Mouse (Mus musculus) neural tube, embryonic 11.5 days (tissue): Measurements from ENCODE around the gene Fbxl17. TPM values are rescaled to one million over a fixed set of nuclear protein-coding genes. Genes with fewer than 3 reads are reported as not detected.

Experiments used
- ATAC-seq: fragments of 200-750 bp; cut with Nextera tagmentation; 2 replicates; pipeline ENCODE4 v1.8.0; 2017; ENCODE audit warnings: moderate number of reproducible peaks, mild to moderate bottlenecking, moderate TSS enrichment, moderate library complexity; ENCODE audit not compliant: insufficient read depth, low FRiP score, low TSS enrichment
- DNase-seq: peaks from one replicate; pipeline ENCODE4 v3.0.0-alpha.2; 2015; ENCODE audit warnings: low spot score
- H3K27ac ChIP-seq: fragments of 300-500 bp; sonication (generic); 2 replicates; pipeline ENCODE4 v1.5.1; 2014; ENCODE audit warnings: low read depth, mild to moderate bottlenecking, low read length
- H3K27me3 ChIP-seq: fragments of 300-500 bp; sonication (generic); 2 replicates; pipeline ENCODE4 v1.6.1; 2014; ENCODE audit warnings: mild to moderate bottlenecking, low read length, mixed read lengths; ENCODE audit not compliant: control insufficient read depth, insufficient read depth
- H3K36me3 ChIP-seq: fragments of 300-500 bp; sonication (generic); 2 replicates; pipeline ENCODE4 v1.6.1; 2014; ENCODE audit warnings: mild to moderate bottlenecking, low read length, moderate library complexity, mixed read lengths; ENCODE audit not compliant: control insufficient read depth, insufficient read depth
- H3K4me1 ChIP-seq: fragments of 300-500 bp; sonication (generic); 2 replicates; pipeline ENCODE4 v1.6.1; 2014; ENCODE audit warnings: low read length, mixed read lengths; ENCODE audit not compliant: control insufficient read depth, insufficient read depth
- H3K4me2 ChIP-seq: fragments of 300-500 bp; sonication (generic); 2 replicates; pipeline ENCODE4 v1.6.1; 2014; ENCODE audit warnings: low read depth, mild to moderate bottlenecking, moderate library complexity
- H3K4me3 ChIP-seq: fragments of 300-500 bp; sonication (generic); 2 replicates; pipeline ENCODE4 v1.5.1; 2014; ENCODE audit warnings: low read depth, low read length
- H3K9ac ChIP-seq: fragments of 300-500 bp; sonication (generic); 2 replicates; pipeline ENCODE4 v1.6.1; 2014; ENCODE audit warnings: mild to moderate bottlenecking, low read length
- H3K9me3 ChIP-seq: fragments of 300-500 bp; sonication (generic); 2 replicates; pipeline ENCODE4 v1.6.1; 2016; ENCODE audit warnings: low read length; ENCODE audit not compliant: control insufficient read depth
- WGBS: fragments of 180-500 bp; shearing (Covaris S2); extraction: QIAGEN DNeasy Blood & Tissue Kit; methylation state at CpG from one replicate; pipeline ENCODE4 v1.1.7; 2014; 5-methylcytosine and 5-hydroxymethylcytosine counted together
- polyA plus RNA-seq: library from polyadenylated mRNA; unstranded; fragments of >200 nt; fragmentation: Nextera tagmentation; extraction: Ambion mirVana; gene quantifications from 2 replicates; pipeline ENCODE4 v1.2.1, GENCODE M21; 2014

Gene Fbxl17
- polyA plus RNA-seq, 1 experiment from 2014 or later: 7.8 TPM

GRCm38 (mm10) chr17:63208346-63208745, 291.5 kb downstream of the Fbxl17 start:
- Histone ChIP-seq H3K27me3 (no peaks in the 10 kb centered on the region), H3K4me2 (no peak overlapping the region), H3K27ac (no peak overlapping the region), H3K9ac (no peak overlapping the region), H3K4me3 (no peak overlapping the region), H3K9me3 (no peaks in the 10 kb centered on the region), H3K36me3 (no peaks in the 10 kb centered on the region), H3K4me1 (no peaks in the 10 kb centered on the region)
- WGBS: 88% methylated on average over 4 of the region's 4 CpGs
- DNase-seq (no peak), ATAC-seq (no peak)

- no peak overlapping the region for H3K9ac ChIP-seq
These were observed 292.1 kb downstream of the Fbxl17 start for GRCm38 (mm10) chr17:63207714-63208113.

GRCm38 (mm10) chr17:63205316-63205715, 294.5 kb downstream of the Fbxl17 start:
- Histone ChIP-seq H3K27me3 (no peaks in the 10 kb centered on the region), H3K4me3 (no peak overlapping the region), H3K4me1 (no peaks in the 10 kb centered on the region), H3K9ac (no peak overlapping the region), H3K4me2 (no peak overlapping the region), H3K36me3 (no peaks in the 10 kb centered on the region), H3K27ac (no peak overlapping the region), H3K9me3 (no peaks in the 10 kb centered on the region)
- 95% methylated on average over 5 of the region's 5 CpGs for WGBS
- no peak for ATAC-seq
- no peak for DNase-seq

More at GRCm38 (mm10) chr17:63207714-63208113, 292.1 kb downstream of the Fbxl17 start:
- ATAC-seq (no peak), DNase-seq (no peak)
- Histone ChIP-seq H3K4me3 (no peak overlapping the region), H3K27ac (no peak overlapping the region), H3K27me3 (no peaks in the 10 kb centered on the region), H3K9me3 (no peaks in the 10 kb centered on the region), H3K4me2 (no peak overlapping the region), H3K36me3 (no peaks in the 10 kb centered on the region), H3K4me1 (no peaks in the 10 kb centered on the region)
- 89% methylated on average over 9 of the region's 9 CpGs for WGBS

- no peak for ATAC-seq
- Histone ChIP-seq H3K4me1 (no peaks in the 10 kb centered on the region), H3K27ac (no peak overlapping the region), H3K4me2 (no peak overlapping the region), H3K36me3 (no peaks in the 10 kb centered on the region), H3K9me3 (no peaks in the 10 kb centered on the region), H3K9ac (no peak overlapping the region), H3K4me3 (no peak overlapping the region), H3K27me3 (no peaks in the 10 kb centered on the region)
- DNase-seq: no peak
- WGBS: 79% methylated on average over 8 of the region's 8 CpGs
These were observed 296.1 kb downstream of the Fbxl17 start for GRCm38 (mm10) chr17:63203582-63204190.

- Histone ChIP-seq H3K9ac (no peak overlapping the region), H3K9me3 (no peaks in the 10 kb centered on the region), H3K27ac (no peak overlapping the region), H3K4me3 (no peak overlapping the region), H3K27me3 (no peaks in the 10 kb centered on the region), H3K36me3 (no peaks in the 10 kb centered on the region), H3K4me2 (no peak overlapping the region), H3K4me1 (no peaks in the 10 kb centered on the region)
- DNase-seq (no peak), ATAC-seq (no peak)
- 95% methylated on average over 1 of the region's 1 CpGs for WGBS
These were observed 301.1 kb downstream of the Fbxl17 start for GRCm38 (mm10) chr17:63198703-63199102.

GRCm38 (mm10) chr17:63195496-63195895, 304.3 kb downstream of the Fbxl17 start:
- H3K4me2 ChIP-seq: no peak overlapping the region
- DNase-seq: no peak
- ATAC-seq: no peak
- H3K9ac ChIP-seq: no peak overlapping the region
- 93% methylated on average over 2 of the region's 2 CpGs for WGBS
- no peak overlapping the region for H3K4me3 ChIP-seq
- no peaks in the 10 kb centered on the region for H3K27me3 ChIP-seq
- H3K4me1 ChIP-seq: no peaks in the 10 kb centered on the region
- H3K9me3 ChIP-seq: no peaks in the 10 kb centered on the region
- H3K36me3 ChIP-seq: no peaks in the 10 kb centered on the region
- no peak overlapping the region for H3K27ac ChIP-seq

- no peak overlapping the region for H3K9ac ChIP-seq
- H3K4me3 ChIP-seq: no peak overlapping the region
- no peak overlapping the region for H3K27ac ChIP-seq
- H3K4me1 ChIP-seq: no peaks in the 10 kb centered on the region
- no peak for ATAC-seq
- H3K36me3 ChIP-seq: no peaks in the 10 kb centered on the region
- no peaks in the 10 kb centered on the region for H3K27me3 ChIP-seq
- H3K4me2 ChIP-seq: no peak overlapping the region
- H3K9me3 ChIP-seq: no peaks in the 10 kb centered on the region
- WGBS: 87% methylated on average over 7 of the region's 7 CpGs
- DNase-seq: no peak
These were observed 306.6 kb downstream of the Fbxl17 start for GRCm38 (mm10) chr17:63193196-63193595.

GRCm38 (mm10) chr17:63191345-63191744, 308.5 kb downstream of the Fbxl17 start:
- DNase-seq: no peak
- Histone ChIP-seq H3K27ac (no peak overlapping the region), H3K9me3 (no peaks in the 10 kb centered on the region), H3K4me3 (no peak overlapping the region), H3K9ac (no peak overlapping the region), H3K36me3 (no peaks in the 10 kb centered on the region), H3K4me2 (no peak overlapping the region), H3K4me1 (no peaks in the 10 kb centered on the region), H3K27me3 (no peaks in the 10 kb centered on the region)
- 84% methylated on average over 8 of the region's 8 CpGs for WGBS
- no peak for ATAC-seq

- ATAC-seq: no peak
- Histone ChIP-seq H3K9me3 (no peaks in the 10 kb centered on the region), H3K4me3 (no peak overlapping the region), H3K9ac (no peak overlapping the region), H3K27ac (no peak overlapping the region), H3K4me2 (no peak overlapping the region), H3K27me3 (no peaks in the 10 kb centered on the region), H3K36me3 (no peaks in the 10 kb centered on the region), H3K4me1 (peaks cover 9% of the 10 kb centered on the region; the same call in 1 of the 2 replicates)
- no peak for DNase-seq
- WGBS: 85% methylated on average over 8 of the region's 8 CpGs
These were observed 310.5 kb downstream of the Fbxl17 start for GRCm38 (mm10) chr17:63189274-63189673.
